Mouse (Mus musculus): ENCODE results near the gene Celsr3. TPM values are rescaled to one million over a fixed set of nuclear protein-coding genes. Genes with fewer than 3 reads are reported as not detected.
A peak's percentile ranks its signal among the peaks of the same experiment; 100 is the strongest.

The Celsr3 gene
- polyA plus RNA-seq, 1 experiment from 2014 or later, result 5.4 TPM

DNA sequence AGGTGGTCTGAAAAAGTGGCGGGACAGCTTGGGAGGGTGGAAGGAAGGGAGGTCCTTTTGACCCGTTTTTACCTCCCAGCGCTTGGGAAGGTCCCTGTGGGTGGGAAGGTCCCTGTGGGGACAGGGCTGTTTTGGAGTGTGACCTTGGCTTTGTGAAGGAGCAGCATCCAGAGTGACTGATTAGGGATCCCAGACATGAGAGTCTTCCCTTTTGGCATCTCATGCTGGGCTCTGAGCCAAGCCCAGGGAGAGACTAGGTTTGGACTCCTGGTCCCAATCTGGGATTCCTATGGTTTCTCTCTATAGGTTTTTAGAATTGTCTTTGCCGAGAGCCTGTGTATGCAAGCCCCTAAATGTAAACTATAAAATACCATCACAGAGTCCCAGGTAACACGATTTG, 15.6 kb upstream of the Celsr3 start:
- ATAC-seq (ENCODE audit: low FRiP score) (no peak), DNase-seq (ENCODE audit: low spot score, missing footprints) (no peak)
- no peak overlapping the region for H3K4me3 ChIP-seq (ENCODE audit: low read depth, low read length)
- H3K4me1 ChIP-seq (ENCODE audit: control insufficient read depth, insufficient read depth, low read length), result peaks cover 5% of the 10 kb centered on the region; the same call in 1 of the 2 replicates
- no peak overlapping the region for H3K27ac ChIP-seq (ENCODE audit: low read depth, low read length)
- peaks cover 24% of the 10 kb centered on the region for H3K36me3 ChIP-seq (ENCODE audit: control insufficient read depth, insufficient read depth, low read length)
- no peak overlapping the region for H3K4me2 ChIP-seq
- H3K27me3 ChIP-seq (ENCODE audit: control insufficient read depth, insufficient read depth, low read length), result no peaks in the 10 kb centered on the region
- no peaks in the 10 kb centered on the region for H3K9me3 ChIP-seq (ENCODE audit: control insufficient read depth, low read length)
- WGBS, result 86% methylated on average over 5 of the region's 5 CpGs
- no peak overlapping the region for H3K9ac ChIP-seq (ENCODE audit: low read length)

- WGBS, result 90% methylated on average over 7 of the region's 7 CpGs
- peaks cover 13% of the 10 kb centered on the region for H3K36me3 ChIP-seq (ENCODE audit: control insufficient read depth, insufficient read depth, low read length)
- no peak overlapping the region for H3K27ac ChIP-seq (ENCODE audit: low read depth, low read length)
- H3K4me3 ChIP-seq (ENCODE audit: low read depth, low read length), result no peak overlapping the region
- H3K4me1 ChIP-seq (ENCODE audit: control insufficient read depth, insufficient read depth, low read length), result no peaks in the 10 kb centered on the region
- no peaks in the 10 kb centered on the region for H3K9me3 ChIP-seq (ENCODE audit: control insufficient read depth, low read length)
- H3K4me2 ChIP-seq, result no peak overlapping the region
- DNase-seq (ENCODE audit: low spot score, missing footprints) (no peak), ATAC-seq (ENCODE audit: low FRiP score) (no peak)
- no peak overlapping the region for H3K9ac ChIP-seq (ENCODE audit: low read length)
- H3K27me3 ChIP-seq (ENCODE audit: control insufficient read depth, insufficient read depth, low read length), result no peaks in the 10 kb centered on the region
Measured at GRCm38 (mm10) chr9:108815557-108815956, 10.6 kb upstream of the Celsr3 start.

DNA sequence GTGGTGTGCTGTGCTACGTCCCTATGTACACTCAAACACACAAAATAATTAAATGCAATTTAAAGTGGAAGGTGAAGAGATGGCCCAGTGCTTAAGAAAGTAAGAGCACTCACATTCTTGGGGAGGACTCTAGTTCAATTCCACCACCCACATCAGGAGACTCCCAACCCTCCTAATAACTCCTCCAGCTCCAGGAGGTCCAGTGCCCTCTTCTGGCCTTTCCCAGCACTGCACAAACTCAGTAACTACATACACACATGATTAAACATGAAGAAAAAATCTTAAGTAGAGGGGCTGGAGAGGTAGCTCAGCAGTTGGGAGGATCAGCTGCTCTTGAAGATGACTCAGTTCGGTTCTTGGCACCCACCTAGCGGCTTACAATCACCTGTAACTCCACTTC, 6.6 kb upstream of the Celsr3 start:
- WGBS, result 62% methylated on average over 3 of the region's 3 CpGs
- Histone ChIP-seq H3K9ac (ENCODE audit: low read length) (no peak overlapping the region), H3K27ac (ENCODE audit: low read depth, low read length) (no peak overlapping the region), H3K4me1 (ENCODE audit: control insufficient read depth, insufficient read depth, low read length) (no peaks in the 10 kb centered on the region), H3K4me2 (no peak overlapping the region), H3K36me3 (ENCODE audit: control insufficient read depth, insufficient read depth, low read length) (peaks cover 7% of the 10 kb centered on the region), H3K9me3 (ENCODE audit: control insufficient read depth, low read length) (no peaks in the 10 kb centered on the region), H3K4me3 (ENCODE audit: low read depth, low read length) (no peak overlapping the region), H3K27me3 (ENCODE audit: control insufficient read depth, insufficient read depth, low read length) (peaks cover 10% of the 10 kb centered on the region)
- ATAC-seq (ENCODE audit: low FRiP score) (no peak), DNase-seq (ENCODE audit: low spot score, missing footprints) (peak; percentile 93)

DNA sequence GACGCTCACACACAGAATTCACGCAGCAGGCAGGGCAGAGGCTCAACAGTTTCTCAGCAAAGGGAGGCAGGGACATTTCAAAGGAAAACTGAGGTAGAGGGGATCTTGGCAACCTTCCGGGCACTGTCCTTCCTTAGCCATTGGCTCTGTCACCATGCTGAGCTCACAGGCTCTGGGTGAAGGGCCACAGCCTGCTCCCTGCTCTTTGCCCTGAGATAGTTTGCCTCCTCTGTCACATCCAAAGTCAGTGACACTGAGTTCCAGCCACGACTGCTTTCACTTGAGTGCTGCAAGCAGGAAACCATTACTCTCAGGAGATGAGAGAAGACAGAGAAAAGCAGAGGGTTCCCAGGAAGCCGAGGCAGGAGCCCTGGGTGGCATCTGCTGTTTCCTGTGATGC, 6.0 kb upstream of the Celsr3 start:
- Histone ChIP-seq H3K4me2 (no peak overlapping the region), H3K9me3 (ENCODE audit: control insufficient read depth, low read length) (no peaks in the 10 kb centered on the region), H3K9ac (ENCODE audit: low read length) (no peak overlapping the region), H3K36me3 (ENCODE audit: control insufficient read depth, insufficient read depth, low read length) (peaks cover 4% of the 10 kb centered on the region), H3K27ac (ENCODE audit: low read depth, low read length) (no peak overlapping the region), H3K27me3 (ENCODE audit: control insufficient read depth, insufficient read depth, low read length) (peaks cover 16% of the 10 kb centered on the region), H3K4me1 (ENCODE audit: control insufficient read depth, insufficient read depth, low read length) (0 out of 2 replicates have a peak, but pooled peaks cover 3% of the 10 kb centered on the region), H3K4me3 (ENCODE audit: low read depth, low read length) (no peak overlapping the region)
- no peak for ATAC-seq (ENCODE audit: low FRiP score)
- WGBS, result 65% methylated on average over 5 of the region's 5 CpGs
- no peak for DNase-seq (ENCODE audit: low spot score, missing footprints)

- WGBS, result 4% methylated on average over 25 of the region's 25 CpGs
- peak overlapping the region; percentile 79 for H3K4me2 ChIP-seq
- H3K36me3 ChIP-seq (ENCODE audit: control insufficient read depth, insufficient read depth, low read length), result no peaks in the 10 kb centered on the region
- ATAC-seq (ENCODE audit: low FRiP score) (no peak), DNase-seq (ENCODE audit: low spot score, missing footprints) (peak; percentile 90)
- H3K4me1 ChIP-seq (ENCODE audit: control insufficient read depth, insufficient read depth, low read length), result peaks cover 21% of the 10 kb centered on the region
- peaks cover 43% of the 10 kb centered on the region for H3K27me3 ChIP-seq (ENCODE audit: control insufficient read depth, insufficient read depth, low read length)
- no peaks in the 10 kb centered on the region for H3K9me3 ChIP-seq (ENCODE audit: control insufficient read depth, low read length)
- peak overlapping the region; percentile 28; the same call in 1 of the 2 replicates for H3K9ac ChIP-seq (ENCODE audit: low read length)
- no peak overlapping the region for H3K27ac ChIP-seq (ENCODE audit: low read depth, low read length)
- peak overlapping the region; percentile 66 for H3K4me3 ChIP-seq (ENCODE audit: low read depth, low read length)
Measured at GRCm38 (mm10) chr9:108824144-108824685, 1.9 kb upstream of the Celsr3 start.

DNA sequence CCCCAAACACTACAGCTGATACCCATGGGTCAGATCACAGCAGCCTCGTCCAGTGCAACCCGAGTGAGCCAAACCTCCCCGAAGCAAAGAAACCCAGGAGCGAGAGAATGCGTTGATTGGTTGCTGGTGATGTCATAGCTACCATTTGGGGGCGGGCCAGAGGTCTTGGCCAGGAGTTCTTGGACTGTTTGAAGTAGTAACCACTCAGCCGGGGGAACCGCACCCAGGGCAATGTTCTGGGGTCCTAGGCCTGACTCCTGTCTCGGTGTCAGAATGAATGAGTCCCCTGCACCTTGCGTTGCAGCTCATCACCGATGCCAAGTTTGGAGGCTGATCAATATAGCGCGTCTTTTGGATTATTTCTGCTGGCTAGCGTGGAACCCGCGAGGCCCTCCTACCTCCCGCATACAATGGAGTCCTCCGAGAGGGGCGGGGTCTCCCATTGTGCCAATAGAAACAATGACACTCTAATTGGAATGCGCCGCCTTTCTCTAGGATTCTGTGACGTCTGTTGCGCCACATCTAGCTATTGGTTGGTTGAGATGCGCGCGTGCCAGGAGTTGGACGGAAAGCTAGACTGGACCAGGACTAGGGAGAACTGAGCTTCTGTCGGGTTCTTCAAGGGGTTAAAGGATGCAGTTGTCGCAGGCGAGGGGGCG, 1.2 kb upstream of the Celsr3 start:
- WGBS, result under 1% methylated on average over 31 of the region's 31 CpGs
- H3K27ac ChIP-seq (ENCODE audit: low read depth, low read length), result peak overlapping the region; percentile 35; the same call in 1 of the 2 replicates
- H3K4me1 ChIP-seq (ENCODE audit: control insufficient read depth, insufficient read depth, low read length), result peaks cover 21% of the 10 kb centered on the region
- H3K9ac ChIP-seq (ENCODE audit: low read length), result peak overlapping the region; percentile 28; the same call in 1 of the 2 replicates
- DNase-seq (ENCODE audit: low spot score, missing footprints), result peak; percentile 97
- H3K9me3 ChIP-seq (ENCODE audit: control insufficient read depth, low read length), result no peaks in the 10 kb centered on the region
- peaks cover 48% of the 10 kb centered on the region for H3K27me3 ChIP-seq (ENCODE audit: control insufficient read depth, insufficient read depth, low read length)
- peak overlapping the region; percentile 66 for H3K4me3 ChIP-seq (ENCODE audit: low read depth, low read length)
- peak; percentile 83 for ATAC-seq (ENCODE audit: low FRiP score)
- no peaks in the 10 kb centered on the region for H3K36me3 ChIP-seq (ENCODE audit: control insufficient read depth, insufficient read depth, low read length)
- peak overlapping the region; percentile 79 for H3K4me2 ChIP-seq

DNA sequence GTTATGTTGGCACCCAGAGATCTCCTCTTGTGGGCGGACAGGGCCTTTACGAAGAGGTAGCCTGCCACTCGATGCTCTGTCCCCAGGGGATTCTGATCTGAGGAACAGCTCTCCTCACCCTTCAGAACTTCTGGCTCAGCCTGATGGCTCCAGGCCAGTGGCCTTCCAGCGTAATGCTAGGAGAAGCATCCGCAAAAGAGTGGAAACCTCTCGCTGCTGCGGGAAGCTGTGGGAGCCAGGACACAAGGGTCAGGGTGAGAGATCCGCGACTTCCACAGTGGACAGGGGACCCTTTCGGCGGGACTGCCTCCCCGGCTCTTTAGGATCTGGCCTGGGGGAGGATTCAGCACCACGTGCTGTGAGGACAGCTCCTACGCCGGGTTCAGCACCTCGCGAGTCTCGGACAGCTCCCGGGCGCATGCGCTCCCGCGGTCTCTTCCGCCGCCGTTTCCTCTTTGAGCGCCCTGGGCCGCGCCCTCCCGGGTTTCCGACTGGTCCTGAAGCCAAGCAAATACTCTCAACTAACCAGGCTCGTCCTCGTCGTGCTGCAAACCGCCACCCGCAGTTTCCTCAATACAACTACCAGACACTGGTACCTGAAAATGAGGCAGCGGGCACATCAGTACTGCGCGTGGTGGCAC, 700 bp downstream of the Celsr3 start:
- H3K36me3 ChIP-seq (ENCODE audit: control insufficient read depth, insufficient read depth, low read length), result no peaks in the 10 kb centered on the region
- peak overlapping the region; percentile 79 for H3K4me2 ChIP-seq
- peak overlapping the region; percentile 40; the same call in 1 of the 2 replicates for H3K27ac ChIP-seq (ENCODE audit: low read depth, low read length)
- peaks cover 61% of the 10 kb centered on the region for H3K27me3 ChIP-seq (ENCODE audit: control insufficient read depth, insufficient read depth, low read length)
- peak overlapping the region; percentile 73 for H3K9ac ChIP-seq (ENCODE audit: low read length)
- 2% methylated on average over 39 of the region's 39 CpGs for WGBS
- peak; percentile 99 for DNase-seq (ENCODE audit: low spot score, missing footprints)
- peak; percentile 30 for ATAC-seq (ENCODE audit: low FRiP score)
- peak overlapping the region; percentile 66 for H3K4me3 ChIP-seq (ENCODE audit: low read depth, low read length)
- no peaks in the 10 kb centered on the region for H3K9me3 ChIP-seq (ENCODE audit: control insufficient read depth, low read length)
- peaks cover 28% of the 10 kb centered on the region for H3K4me1 ChIP-seq (ENCODE audit: control insufficient read depth, insufficient read depth, low read length)

DNA sequence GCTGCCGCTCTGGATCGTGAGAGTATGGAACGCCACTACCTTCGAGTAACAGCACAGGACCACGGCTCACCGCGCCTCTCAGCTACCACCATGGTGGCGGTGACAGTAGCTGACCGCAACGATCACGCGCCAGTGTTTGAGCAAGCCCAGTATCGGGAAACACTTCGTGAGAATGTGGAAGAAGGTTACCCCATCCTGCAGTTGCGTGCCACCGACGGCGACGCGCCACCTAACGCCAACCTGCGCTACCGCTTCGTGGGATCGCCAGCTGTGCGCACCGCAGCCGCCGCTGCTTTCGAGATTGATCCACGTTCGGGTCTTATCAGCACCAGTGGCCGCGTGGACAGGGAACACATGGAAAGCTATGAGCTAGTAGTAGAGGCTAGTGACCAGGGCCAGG, 1.3 kb downstream of the Celsr3 start:
- Histone ChIP-seq H3K4me3 (ENCODE audit: low read depth, low read length) (peak overlapping the region; percentile 66), H3K27me3 (ENCODE audit: control insufficient read depth, insufficient read depth, low read length) (peaks cover 64% of the 10 kb centered on the region), H3K9ac (ENCODE audit: low read length) (no peak overlapping the region), H3K4me2 (peak overlapping the region; percentile 79), H3K9me3 (ENCODE audit: control insufficient read depth, low read length) (no peaks in the 10 kb centered on the region), H3K27ac (ENCODE audit: low read depth, low read length) (no peak overlapping the region), H3K4me1 (ENCODE audit: control insufficient read depth, insufficient read depth, low read length) (peaks cover 33% of the 10 kb centered on the region), H3K36me3 (ENCODE audit: control insufficient read depth, insufficient read depth, low read length) (no peaks in the 10 kb centered on the region)
- DNase-seq (ENCODE audit: low spot score, missing footprints), result no peak
- WGBS, result 16% methylated on average over 34 of the region's 34 CpGs
- ATAC-seq (ENCODE audit: low FRiP score), result no peak

DNA sequence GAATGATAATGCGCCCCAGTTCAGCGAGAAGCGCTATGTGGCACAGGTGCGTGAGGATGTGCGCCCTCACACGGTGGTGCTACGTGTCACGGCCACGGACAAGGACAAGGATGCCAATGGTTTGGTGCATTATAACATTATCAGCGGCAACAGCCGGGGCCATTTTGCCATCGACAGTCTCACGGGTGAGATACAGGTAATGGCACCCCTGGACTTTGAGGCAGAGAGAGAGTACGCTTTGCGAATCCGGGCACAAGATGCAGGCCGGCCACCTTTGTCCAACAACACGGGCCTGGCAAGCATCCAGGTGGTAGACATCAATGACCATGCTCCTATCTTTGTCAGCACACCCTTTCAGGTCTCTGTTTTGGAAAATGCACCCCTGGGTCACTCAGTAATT, 1.8 kb downstream of the Celsr3 start:
- WGBS, result 67% methylated on average over 18 of the region's 18 CpGs
- Histone ChIP-seq H3K4me3 (ENCODE audit: low read depth, low read length) (0 out of 2 replicates have a peak overlapping the region, but pooled peaks have one; percentile 66), H3K36me3 (ENCODE audit: control insufficient read depth, insufficient read depth, low read length) (no peaks in the 10 kb centered on the region), H3K27ac (ENCODE audit: low read depth, low read length) (no peak overlapping the region), H3K9me3 (ENCODE audit: control insufficient read depth, low read length) (no peaks in the 10 kb centered on the region), H3K9ac (ENCODE audit: low read length) (no peak overlapping the region), H3K4me1 (ENCODE audit: control insufficient read depth, insufficient read depth, low read length) (peaks cover 36% of the 10 kb centered on the region), H3K27me3 (ENCODE audit: control insufficient read depth, insufficient read depth, low read length) (peaks cover 66% of the 10 kb centered on the region), H3K4me2 (peak overlapping the region; percentile 79)
- DNase-seq (ENCODE audit: low spot score, missing footprints) (no peak), ATAC-seq (ENCODE audit: low FRiP score) (no peak)

All from midbrain, embryonic 11.5 days (tissue).